Mouse (Mus musculus): Measurements from ENCODE around the gene Pacs1.
"Not testable (repeated sequence)": the region's sequence is repeated elsewhere in the genome, so short reads cannot be mapped to it uniquely, and the experiment has no call there.

DNA sequence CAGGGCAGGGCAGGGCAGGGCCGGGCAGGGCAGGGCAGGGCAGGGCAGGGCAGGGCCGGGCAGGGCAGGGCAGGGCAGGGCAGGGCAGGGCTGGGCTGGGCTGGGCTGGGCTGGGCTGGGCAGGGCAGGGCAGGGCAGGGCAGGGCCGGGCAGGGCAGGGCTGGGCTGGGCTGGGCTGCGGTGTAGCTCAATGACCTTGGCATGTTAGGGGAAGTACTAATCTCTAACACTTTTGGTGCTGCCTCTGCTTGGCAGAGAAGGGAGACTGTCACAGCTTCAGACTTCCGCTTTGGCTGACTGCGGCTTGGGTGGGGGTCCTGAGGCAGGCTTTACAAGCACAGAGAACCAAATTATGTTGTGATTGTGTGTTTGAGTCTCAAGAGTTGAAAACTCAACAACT lies 123.9 kb downstream of the Pacs1 start:
- TF ChIP-seq CTCF, EP300 (IDR thresholded peaks at IDR 0.05): not testable (repeated sequence)

Measured in lung, postnatal 0 days (tissue).